Mouse (Mus musculus): ENCODE results near the gene Mt4.
A peak's percentile ranks its signal among the peaks of the same experiment; 100 is the strongest.

- TF ChIP-seq POLR2A (IDR thresholded peaks at IDR 0.05; ENCODE audit: borderline replicate concordance, control insufficient read depth, low read depth, low read length) (0 out of 2 replicates have a peak, but pooled peaks have one; percentile 7), CTCF (IDR thresholded peaks at IDR 0.05; ENCODE audit: control insufficient read depth, insufficient read depth, low read length) (peak; percentile 66)
Observed at GRCm38 (mm10) chr8:94183117-94183516, 46.1 kb downstream of the Mt4 start.
